Mouse (Mus musculus) cerebellum, postnatal 10 days (tissue): ENCODE data around the gene Gstm3.
A peak's percentile ranks its signal among the peaks of the same experiment; 100 is the strongest.

ENCODE experiments used
- DNase-seq, 2 experiments: peaks; one replicate each; pipeline ENCODE4 v3.0.0; 2021; ENCODE audit warnings: mixed read lengths in 2 of 2

Gstm3 gene

GRCm38 (mm10) chr3:107927841-107928240 is 41.2 kb downstream of the Gstm3 start:
- DNase-seq: no peak

- DNase-seq: no peak
These were observed 43.7 kb downstream of the Gstm3 start for GRCm38 (mm10) chr3:107925335-107925734.

GRCm38 (mm10) chr3:107920348-107920747 is 48.7 kb downstream of the Gstm3 start:
- DNase-seq: no peak

- DNase-seq: peak; percentile 76 to 86
These were observed 51.2 kb downstream of the Gstm3 start for GRCm38 (mm10) chr3:107917783-107918408.

GRCm38 (mm10) chr3:107917097-107917496 is 52.0 kb downstream of the Gstm3 start:
- DNase-seq: peak in 1 of 2 experiments; percentile 34

- no peak for DNase-seq
These were observed 52.4 kb downstream of the Gstm3 start for GRCm38 (mm10) chr3:107916674-107917073.
